Mouse (Mus musculus): ENCODE measurements around the gene Kdm4d.
"Not testable (repeated sequence)": the region's sequence is repeated elsewhere in the genome, so short reads cannot be mapped to it uniquely, and the experiment has no call there.

Gene Kdm4d

GRCm38 (mm10) chr9:14447086-14447485, 53.2 kb downstream of the Kdm4d start:
- not testable (repeated sequence) for DNase-seq

GRCm38 (mm10) chr9:14440347-14440746, 59.9 kb downstream of the Kdm4d start:
- DNase-seq = no peak

DNA sequence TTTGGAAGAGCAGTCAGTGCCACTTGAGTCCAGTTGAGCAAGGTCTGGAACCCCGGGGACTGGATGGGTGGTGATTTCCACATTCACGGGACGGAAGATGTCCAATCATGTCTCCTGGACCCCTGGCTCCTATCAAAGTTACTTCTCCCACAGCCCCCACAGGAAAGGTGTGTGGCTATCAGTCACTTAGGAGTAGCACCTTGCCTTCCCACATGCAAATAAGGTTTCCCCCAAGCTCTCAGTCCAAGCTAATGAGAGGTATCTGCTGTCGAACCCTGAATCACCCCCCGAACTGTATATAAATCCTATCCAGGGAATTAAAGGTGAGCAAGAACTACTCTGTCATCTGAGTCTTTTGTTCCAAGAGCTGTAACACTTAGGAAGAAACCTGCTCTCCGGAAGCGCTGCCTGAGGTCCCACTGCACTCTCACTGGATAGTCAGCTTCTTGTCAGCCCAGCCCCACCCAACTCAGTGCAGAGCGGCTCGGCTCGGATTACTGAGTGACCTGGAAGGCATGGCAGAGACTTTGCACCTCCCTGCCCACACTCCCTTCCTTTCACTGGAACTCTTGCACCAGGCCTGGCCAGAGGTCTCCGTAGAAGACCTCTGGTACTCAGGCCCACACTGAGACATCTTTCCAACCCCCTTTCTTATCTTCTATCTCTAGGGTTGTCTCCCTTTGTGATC, 66.9 kb downstream of the Kdm4d start:
- no peak for DNase-seq
